ENCODE assay signal across 14 mouse cellular contexts in genomic region chr13:96588642-96589041, GRCm38 (mm10).
"Had no signal": no experiment of that assay in that cellular context is flagged by ENCODE, and none has a peak within 500 bp of the region (broad histone marks: within the 10 kb centered on the region; RNA-seq: fewer than 3 reads in every experiment).

No protein-coding gene starts in this region.

- H3K4me1 ChIP-seq: lung, embryonic 15.5 days; neural tube, embryonic 12.5 days had no signal

- DNase-seq: lung, adult 2 months; lung, postnatal 14 days; right cerebral cortex, postnatal 14 days; thymus, adult 18-20 months; thymus, postnatal 14 days; thymus, postnatal 36 days had no signal

- H3K9ac ChIP-seq: liver, embryonic 14.5 days; lung, embryonic 15.5 days; midbrain, embryonic 13.5 days; midbrain, embryonic 15.5 days; neural tube, embryonic 12.5 days had no signal

- H3K4me2 ChIP-seq: lung, embryonic 15.5 days; midbrain, embryonic 11.5 days; midbrain, embryonic 13.5 days; midbrain, embryonic 15.5 days; neural tube, embryonic 12.5 days had no signal

- ATAC-seq: midbrain, embryonic 13.5 days; midbrain, embryonic 15.5 days had no signal

- H3K4me3 ChIP-seq: lung, embryonic 15.5 days; megakaryocyte, embryonic 14.5 days; midbrain, embryonic 13.5 days; midbrain, embryonic 15.5 days; neural tube, embryonic 12.5 days had no signal

- H3K36me3 ChIP-seq: lung, embryonic 15.5 days; midbrain, embryonic 13.5 days; midbrain, embryonic 15.5 days; neural tube, embryonic 12.5 days had no signal

- H3K27ac ChIP-seq: liver, embryonic 14.5 days; lung, embryonic 15.5 days; macrophage; midbrain, embryonic 13.5 days; midbrain, embryonic 15.5 days; neural tube, embryonic 12.5 days had no signal

- H3K9me3 ChIP-seq: lung, embryonic 15.5 days; megakaryocyte, embryonic 14.5 days; midbrain, embryonic 13.5 days; midbrain, embryonic 15.5 days; neural tube, embryonic 12.5 days had no signal

- H3K27me3 ChIP-seq: lung, embryonic 15.5 days; megakaryocyte, embryonic 14.5 days; midbrain, embryonic 13.5 days; midbrain, embryonic 15.5 days; neural tube, embryonic 12.5 days had no signal
